Mouse (Mus musculus) heart, embryonic 14.5 days (tissue): ENCODE data around the gene Aldh1l1. TPM values are rescaled to one million over a fixed set of nuclear protein-coding genes. Genes with fewer than 3 reads are reported as not detected.

Experiments used
- ATAC-seq: fragments of 200-750 bp; cut with Nextera tagmentation; 2 replicates; pipeline ENCODE4 v1.8.0; 2017; ENCODE audit warnings: low read depth, moderate TSS enrichment; ENCODE audit not compliant: insufficient number of reproducible peaks, insufficient read depth, low FRiP score
- H3K27ac ChIP-seq, 2 experiments: fragments of 200-500 bp in 1 of 2; fragments of 300-500 bp in 1 of 2; sonication (generic) in 1 of 2; replicated peaks in 1 of 2; 2 replicates each; pipeline ENCODE4 v1.5.1; 2012 to 2014; ENCODE audit warnings: low read depth in 2 of 2, low read length in 2 of 2, control low read depth in 1 of 2, mild to moderate bottlenecking in 1 of 2, mixed read lengths in 1 of 2; ENCODE audit not compliant: control insufficient read depth in 1 of 2, insufficient read depth in 1 of 2
- H3K27me3 ChIP-seq: fragments of 300-500 bp; sonication (generic); 2 replicates; pipeline ENCODE4 v1.6.1; 2014; ENCODE audit warnings: mild to moderate bottlenecking, low read length, control low read depth; ENCODE audit not compliant: control insufficient read depth, insufficient read depth
- H3K36me3 ChIP-seq: fragments of 300-500 bp; sonication (generic); 2 replicates; pipeline ENCODE4 v1.6.1; 2014; ENCODE audit warnings: mild to moderate bottlenecking, control low read depth, low read length, mixed read lengths; ENCODE audit not compliant: control insufficient read depth, insufficient read depth
- H3K4me1 ChIP-seq, 2 experiments: fragments of 200-500 bp in 1 of 2; fragments of 300-500 bp in 1 of 2; sonication (generic) in 1 of 2; 2 replicates each; pipeline ENCODE4 v1.6.1; 2012 to 2014; ENCODE audit warnings: low read length in 2 of 2, control low read depth in 1 of 2, mixed read lengths in 1 of 2; ENCODE audit not compliant: control insufficient read depth in 2 of 2, insufficient read depth in 2 of 2
- H3K4me2 ChIP-seq: fragments of 300-500 bp; sonication (generic); 2 replicates; pipeline ENCODE4 v1.6.1; 2014; ENCODE audit warnings: mild to moderate bottlenecking, low read length
- H3K4me3 ChIP-seq, 2 experiments: fragments of 200-500 bp in 1 of 2; fragments of 300-500 bp in 1 of 2; sonication (generic) in 1 of 2; 2 replicates each; pipeline ENCODE4 v1.5.1; 2012 to 2014; ENCODE audit warnings: low read length in 2 of 2, mild to moderate bottlenecking in 2 of 2, control low read depth in 1 of 2, low read depth in 1 of 2, moderate library complexity in 1 of 2; ENCODE audit not compliant: control insufficient read depth in 1 of 2, insufficient read depth in 1 of 2
- H3K9ac ChIP-seq: fragments of 300-500 bp; sonication (generic); 2 replicates; pipeline ENCODE4 v1.6.1; 2014; ENCODE audit warnings: mild to moderate bottlenecking, low read length
- H3K9me3 ChIP-seq: fragments of 300-500 bp; sonication (generic); 2 replicates; pipeline ENCODE4 v1.6.1; 2016; ENCODE audit warnings: low read length, control low read depth; ENCODE audit not compliant: control insufficient read depth
- WGBS: fragments of 180-500 bp; shearing (Covaris S2); extraction: QIAGEN DNeasy Blood & Tissue Kit; methylation state at CpG from one replicate; pipeline ENCODE4 v1.1.7; 2014; 5-methylcytosine and 5-hydroxymethylcytosine counted together
- polyA plus RNA-seq: library from polyadenylated mRNA; unstranded; fragments of >200 nt; fragmentation: Nextera tagmentation; extraction: Ambion mirVana; gene quantifications from 2 replicates; pipeline ENCODE4 v1.2.1, GENCODE M21; 2014

Gene Aldh1l1
- polyA plus RNA-seq, 1 experiment from 2014 or later: 0.59 TPM

DNA sequence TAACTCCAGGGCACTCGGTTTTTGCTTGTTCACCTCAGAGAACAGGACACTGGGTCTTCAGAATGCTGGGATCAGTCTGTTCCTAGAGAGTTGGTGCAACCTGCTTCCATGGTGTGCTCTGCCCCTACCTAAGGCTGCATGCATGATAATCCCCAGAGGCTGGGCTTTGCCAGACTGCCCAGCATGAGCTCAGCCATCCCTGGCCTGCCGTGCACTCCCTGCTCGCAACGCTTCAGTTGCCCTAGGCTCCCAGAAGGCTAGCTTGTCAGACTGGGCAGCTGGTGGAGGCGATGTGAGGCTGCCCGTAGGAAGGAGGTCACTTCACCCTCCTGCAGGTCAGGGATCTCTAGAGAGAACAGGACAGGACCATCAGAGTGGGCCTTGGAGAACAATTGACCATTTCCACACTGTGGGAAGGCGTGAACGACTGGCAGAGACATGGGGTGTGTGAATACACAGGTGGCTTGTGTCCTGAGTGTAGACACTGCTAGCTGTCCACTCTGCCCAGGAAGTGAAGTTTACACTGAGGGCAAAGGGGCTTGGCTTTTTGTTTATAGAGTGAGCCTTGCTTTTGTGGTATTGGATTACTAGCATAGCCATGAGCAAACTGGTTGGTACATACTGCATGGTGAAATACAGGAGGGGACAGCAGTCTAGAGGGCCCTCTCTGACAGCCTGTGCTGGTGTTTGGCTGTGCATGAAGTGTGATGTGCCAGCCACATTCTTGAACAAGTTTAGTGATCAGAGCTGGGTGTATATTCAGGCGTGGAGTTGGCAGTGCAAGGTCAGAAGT, 134.8 kb downstream of the Aldh1l1 start:
- Histone ChIP-seq H3K9me3 (no peaks in the 10 kb centered on the region), H3K36me3 (no peaks in the 10 kb centered on the region), H3K4me1 (peaks cover 66 to 67% of the 10 kb centered on the region in 2 experiments), H3K4me3 (no peak overlapping the region), H3K4me2 (no peak overlapping the region), H3K27ac (peak overlapping the region in 1 of 2 experiments; percentile 26; a peak in 1 of 4 replicates), H3K27me3 (no peaks in the 10 kb centered on the region), H3K9ac (peak overlapping the region; percentile 14; the same call in 1 of the 2 replicates)
- no peak for ATAC-seq
- WGBS: 68% methylated on average over 9 of the region's 9 CpGs

DNA sequence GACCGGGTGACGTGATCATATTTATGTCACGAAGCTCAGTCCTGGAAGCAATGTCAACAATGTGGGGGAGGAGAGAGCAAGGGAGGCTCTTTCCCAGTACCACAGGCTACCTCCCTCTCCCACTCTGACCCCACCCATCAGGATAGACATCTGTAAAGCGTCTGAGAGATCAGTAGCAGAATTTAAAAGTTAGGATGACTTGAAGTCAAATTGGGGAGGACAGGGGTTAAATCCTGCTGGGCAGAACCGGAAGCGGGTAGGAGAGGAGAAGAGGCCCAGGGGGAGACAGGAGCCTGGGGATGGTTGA, 135.3 kb downstream of the Aldh1l1 start:
- peaks cover 61 to 64% of the 10 kb centered on the region in 2 experiments for H3K4me1 ChIP-seq

DNA sequence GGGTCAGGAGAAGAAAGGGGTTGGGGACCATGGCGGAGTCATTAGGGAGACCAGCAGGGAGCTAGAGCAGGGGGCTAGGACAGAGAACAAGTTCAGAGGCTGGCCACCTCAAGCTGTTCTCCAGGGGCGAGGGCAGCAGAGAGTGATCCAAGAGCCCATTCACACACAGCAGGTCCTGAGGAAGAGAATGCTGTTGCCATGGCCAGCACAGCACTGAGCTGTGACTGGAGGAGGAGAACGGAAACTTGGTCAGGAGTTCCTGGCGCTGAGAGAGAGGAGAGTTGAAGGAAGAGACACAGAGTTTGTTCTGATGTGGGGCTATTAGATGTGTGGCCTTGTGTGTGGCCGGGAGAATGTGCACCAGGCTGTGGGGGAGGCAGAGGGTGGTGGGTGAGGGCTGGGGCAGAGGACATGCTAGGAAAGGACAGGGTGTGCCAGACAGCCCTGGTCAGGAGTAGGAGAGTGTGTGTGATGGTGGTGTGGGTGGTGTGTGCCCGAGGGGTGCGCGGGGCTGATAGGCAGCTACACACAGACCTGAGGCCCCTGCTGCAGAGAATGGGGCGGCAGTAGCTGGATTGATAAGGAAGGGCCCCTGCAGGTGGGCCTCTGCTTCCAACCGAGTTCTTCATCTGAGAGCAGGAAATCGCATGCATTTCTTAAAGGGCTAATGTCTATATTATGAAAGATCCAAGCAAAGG, 136.7 kb downstream of the Aldh1l1 start:
- Histone ChIP-seq H3K4me1 (peaks cover 53 to 55% of the 10 kb centered on the region in 2 experiments), H3K9ac (peak overlapping the region; percentile 52), H3K27ac (peak overlapping the region; percentile 69 to 86), H3K9me3 (no peaks in the 10 kb centered on the region), H3K4me3 (no peak overlapping the region), H3K27me3 (no peaks in the 10 kb centered on the region), H3K4me2 (peak overlapping the region; percentile 44), H3K36me3 (peaks cover 6% of the 10 kb centered on the region)
- 20% methylated on average over 11 of the region's 11 CpGs for WGBS
- peak; percentile 35; the same call in 1 of the 2 replicates for ATAC-seq

More for the DNA sequence above, 135.3 kb downstream of the Aldh1l1 start:
- Histone ChIP-seq H3K27me3 (no peaks in the 10 kb centered on the region), H3K36me3 (peaks cover 4% of the 10 kb centered on the region), H3K27ac (no peak overlapping the region), H3K9me3 (no peaks in the 10 kb centered on the region), H3K9ac (no peak overlapping the region; the same call in 1 of the 2 replicates), H3K4me2 (no peak overlapping the region), H3K4me3 (no peak overlapping the region)
- WGBS: 57% methylated on average over 6 of the region's 6 CpGs
- ATAC-seq: no peak

DNA sequence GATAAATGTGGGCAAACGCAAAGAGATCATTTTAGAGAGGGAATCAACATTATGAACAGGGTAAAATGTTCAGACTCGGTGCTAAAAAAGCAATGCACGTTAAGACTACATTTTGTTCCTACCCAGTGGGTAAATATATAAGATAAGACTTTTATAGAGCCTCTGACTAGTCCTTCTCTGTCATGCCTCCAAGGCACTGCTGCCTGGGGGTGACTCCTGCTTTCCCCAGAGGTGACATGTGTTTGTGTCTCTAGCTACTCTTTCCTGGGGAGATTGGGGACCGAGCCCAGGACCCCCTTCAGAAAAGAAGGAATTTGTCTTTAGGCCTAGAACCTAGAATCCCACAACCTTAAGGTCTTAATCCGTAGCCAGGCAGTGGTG, 137.2 kb downstream of the Aldh1l1 start:
- WGBS: 73% methylated on average over 5 of the region's 5 CpGs
- H3K4me1 ChIP-seq: peaks cover 48 to 50% of the 10 kb centered on the region in 2 experiments

DNA sequence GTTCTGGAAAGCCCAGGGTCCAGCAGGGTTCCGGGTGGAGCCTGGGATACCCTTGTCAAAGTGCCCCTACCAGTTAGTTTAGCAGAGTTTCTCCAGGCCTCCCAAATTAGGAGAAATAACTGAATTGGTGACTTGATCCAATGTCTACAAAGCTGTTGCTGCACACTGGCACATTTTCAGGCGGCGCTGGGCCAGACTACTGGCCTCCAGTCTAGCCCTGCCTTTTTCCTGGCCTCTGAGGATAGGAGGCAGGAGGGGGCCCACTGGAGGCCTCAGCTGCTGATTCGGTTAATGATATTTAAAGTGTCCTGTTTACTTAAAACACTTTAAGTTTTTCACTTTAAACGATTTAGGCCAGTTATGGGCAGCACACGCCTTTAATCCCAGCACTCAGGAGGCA, 138.0 kb downstream of the Aldh1l1 start:
- Histone ChIP-seq H3K4me2 (no peak overlapping the region), H3K9ac (no peak overlapping the region), H3K9me3 (no peaks in the 10 kb centered on the region), H3K36me3 (peaks cover 13% of the 10 kb centered on the region), H3K27ac (0 out of 4 replicates have a peak overlapping the region, but pooled peaks of 1 of the 2 experiments have one; percentile 9), H3K4me3 (no peak overlapping the region), H3K27me3 (no peaks in the 10 kb centered on the region), H3K4me1 (peaks cover 41 to 43% of the 10 kb centered on the region in 2 experiments)
- whole genome bisulfite sequencing: 81% methylated on average over 6 of the region's 6 CpGs
- ATAC-seq: no peak

More for the DNA sequence above, 137.2 kb downstream of the Aldh1l1 start:
- peaks cover 6% of the 10 kb centered on the region for H3K36me3 ChIP-seq
- H3K4me2 ChIP-seq: no peak overlapping the region
- H3K4me3 ChIP-seq: no peak overlapping the region
- H3K9ac ChIP-seq: no peak overlapping the region
- no peaks in the 10 kb centered on the region for H3K9me3 ChIP-seq
- peak overlapping the region; percentile 69 to 86 for H3K27ac ChIP-seq
- no peak for ATAC-seq
- H3K27me3 ChIP-seq: no peaks in the 10 kb centered on the region

DNA sequence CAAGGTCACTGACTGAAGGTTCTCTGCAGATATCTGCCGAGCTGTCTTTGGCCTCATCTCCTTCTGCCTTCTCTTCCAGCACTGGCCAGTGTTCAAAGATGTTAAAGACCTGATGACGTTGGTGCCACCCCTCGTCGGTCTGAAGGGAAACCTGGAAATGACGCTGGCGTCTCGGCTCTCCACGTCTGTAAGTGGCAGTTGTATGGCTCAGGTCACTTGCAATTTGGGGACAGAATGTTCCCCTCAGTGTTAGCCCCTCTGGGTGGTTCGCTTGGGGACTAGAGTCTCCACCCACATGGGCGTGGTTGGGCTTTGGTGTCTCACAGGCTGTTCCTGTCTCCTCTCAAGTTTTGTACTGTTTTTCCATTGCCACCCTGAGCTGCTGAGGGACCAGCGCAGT, 138.5 kb downstream of the Aldh1l1 start:
- H3K4me1 ChIP-seq: peaks cover 35 to 37% of the 10 kb centered on the region in 2 experiments
- H3K27me3 ChIP-seq: no peaks in the 10 kb centered on the region
- H3K27ac ChIP-seq: no peak overlapping the region
- H3K4me2 ChIP-seq: no peak overlapping the region
- WGBS: 57% methylated on average over 11 of the region's 11 CpGs
- H3K36me3 ChIP-seq: peaks cover 13% of the 10 kb centered on the region
- no peak overlapping the region for H3K9ac ChIP-seq
- no peaks in the 10 kb centered on the region for H3K9me3 ChIP-seq
- no peak for ATAC-seq
- H3K4me3 ChIP-seq: no peak overlapping the region

DNA sequence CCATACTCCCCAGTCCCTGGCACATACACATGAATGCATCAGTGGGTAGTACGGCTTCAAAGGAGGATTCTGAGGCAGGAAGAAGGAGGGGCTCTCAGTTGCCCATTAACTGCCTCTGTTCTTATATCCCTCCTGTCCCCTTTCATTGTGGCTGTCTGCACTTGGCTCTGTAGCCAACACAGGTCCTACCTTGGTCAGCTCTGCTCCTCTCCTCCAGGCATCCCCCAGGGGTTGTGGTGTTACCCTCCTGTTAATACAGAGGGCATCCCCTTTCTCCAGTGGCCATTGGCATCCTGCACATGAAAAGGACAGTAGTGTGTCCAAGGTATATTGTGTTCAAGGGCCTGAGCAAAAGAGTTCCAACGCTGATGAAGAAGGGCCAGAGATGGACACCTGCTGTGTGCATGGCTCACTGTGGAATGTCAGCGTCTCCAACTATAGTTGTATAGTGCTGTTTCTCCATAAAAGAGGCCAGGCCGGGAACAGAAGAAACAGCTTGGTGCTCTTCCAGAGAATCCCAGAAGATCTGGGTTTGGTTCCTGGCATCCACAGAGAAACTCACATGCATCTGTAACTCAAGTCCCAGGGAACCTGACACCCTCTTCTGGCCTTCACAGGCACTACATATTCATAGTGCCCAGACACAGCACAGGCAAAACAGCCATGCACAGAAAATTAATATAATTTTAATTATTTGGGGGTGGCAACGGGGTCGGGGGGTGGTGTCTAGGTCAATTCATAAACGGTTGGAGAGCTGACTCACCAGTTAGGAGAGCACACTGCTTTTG, 139.2 kb downstream of the Aldh1l1 start:
- Histone ChIP-seq H3K27ac (no peak overlapping the region), H3K4me1 (peaks cover 31 to 32% of the 10 kb centered on the region in 2 experiments), H3K9ac (no peak overlapping the region), H3K27me3 (no peaks in the 10 kb centered on the region), H3K9me3 (0 out of 2 replicates have a peak, but pooled peaks cover 4% of the 10 kb centered on the region), H3K4me2 (no peak overlapping the region), H3K36me3 (peaks cover 13% of the 10 kb centered on the region), H3K4me3 (no peak overlapping the region)
- no peak for ATAC-seq
- 85% methylated on average over 7 of the region's 7 CpGs for WGBS
